Mouse (Mus musculus): ENCODE measurements around the gene Il6ra.

- TF ChIP-seq CTCF (IDR thresholded peaks at IDR 0.05; ENCODE audit: low read depth): no peak
- no peak for TF ChIP-seq EP300 (optimal IDR thresholded peaks at IDR 0.05)
Measured at GRCm38 (mm10) chr3:89872209-89872608, 40.8 kb downstream of the Il6ra start.

Data from stomach, postnatal 0 days (tissue).